Mouse (Mus musculus): ENCODE measurements at regions not wholly inside any gene's neighbourhood (a gene's known extent, or its start where the extent isn't known, plus 50 kb on each side); places are given as distances from the start of the nearest gene placed in this dataset.

DNA sequence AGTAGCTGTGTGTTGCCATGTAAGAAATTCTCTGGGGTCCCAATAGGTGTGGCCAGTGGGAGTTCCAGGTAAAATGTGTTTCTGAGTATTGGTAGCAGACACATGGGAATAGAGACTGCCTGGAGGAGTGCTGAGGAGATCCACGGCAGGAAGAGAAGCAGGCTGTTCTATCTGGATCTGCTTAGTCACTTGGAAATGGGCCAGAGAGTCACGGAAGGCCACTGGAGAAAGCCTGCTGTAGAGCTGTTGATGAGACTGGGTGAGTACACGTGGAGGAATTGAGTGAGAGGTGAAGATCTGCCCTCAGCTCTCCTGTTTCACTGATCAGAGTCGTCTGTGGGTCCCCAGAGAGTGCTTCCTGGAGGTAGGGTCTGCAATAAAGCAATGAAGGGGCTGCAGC, 120.2 kb downstream of the Tm4sf1 start:
- no peak for ATAC-seq (ENCODE audit: low FRiP score, low TSS enrichment)
- Histone ChIP-seq H3K27ac (replicated peaks) (no peak overlapping the region), H3K9me3 (ENCODE audit: control insufficient read depth, low read length) (no peaks in the 10 kb centered on the region), H3K4me1 (replicated peaks; ENCODE audit: control insufficient read depth, insufficient read depth) (no peaks in the 10 kb centered on the region), H3K4me2 (replicated peaks; ENCODE audit: low read depth) (no peak overlapping the region), H3K4me3 (ENCODE audit: low read depth, low read length) (no peak overlapping the region), H3K36me3 (ENCODE audit: control insufficient read depth, insufficient read depth, low read length) (no peaks in the 10 kb centered on the region), H3K9ac (ENCODE audit: low read length) (no peak overlapping the region), H3K27me3 (ENCODE audit: control insufficient read depth, insufficient read depth, low read length) (no peaks in the 10 kb centered on the region)
- TF ChIP-seq EP300 (optimal IDR thresholded peaks at IDR 0.05): no peak
- no peak for TF ChIP-seq CTCF (IDR thresholded peaks at IDR 0.05; ENCODE audit: low read depth)
- DNase-seq (ENCODE audit: low spot score): no peak
- WGBS: 38% methylated on average over 4 of the region's 4 CpGs

DNA sequence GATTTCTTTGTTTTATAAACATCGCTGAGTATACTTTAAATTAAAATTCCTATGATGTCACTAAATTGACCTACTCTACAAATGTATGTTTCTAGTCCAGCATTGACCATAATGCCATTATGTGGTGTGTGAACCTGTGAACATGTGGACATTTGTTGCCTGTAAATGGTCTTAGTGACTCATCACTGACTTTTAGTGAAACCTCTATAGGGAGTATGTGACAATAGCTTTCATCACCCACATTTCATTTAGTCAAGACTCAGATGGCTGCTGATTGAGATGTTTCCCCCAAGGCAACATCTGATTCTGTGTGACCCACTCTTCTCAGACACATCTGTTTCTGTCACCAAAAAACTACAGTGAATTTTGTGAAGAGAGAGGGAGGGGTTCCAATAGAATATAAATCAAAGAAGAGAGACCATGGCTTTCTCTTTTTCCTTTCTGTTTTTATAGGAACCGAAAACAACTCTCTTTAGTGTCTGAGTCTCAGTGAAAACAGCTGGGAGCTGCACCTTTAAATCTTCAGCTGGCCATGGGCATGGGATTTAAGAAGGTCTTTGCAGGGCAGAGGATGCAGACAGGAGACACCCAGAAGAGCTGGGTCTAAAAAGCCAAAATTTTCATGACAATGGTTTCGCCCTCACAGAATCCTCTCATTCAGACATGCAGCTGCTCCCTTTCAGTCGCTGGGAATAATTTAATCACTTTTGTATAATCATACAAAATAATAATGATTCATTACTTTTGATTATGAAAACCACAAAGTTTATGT, 148.4 kb downstream of the Tm4sf1 start:
- Histone ChIP-seq H3K4me1 (replicated peaks; ENCODE audit: control insufficient read depth, insufficient read depth) (no peaks in the 10 kb centered on the region), H3K4me3 (ENCODE audit: low read depth, low read length) (no peak overlapping the region), H3K4me2 (replicated peaks; ENCODE audit: low read depth) (no peak overlapping the region), H3K36me3 (ENCODE audit: control insufficient read depth, insufficient read depth, low read length) (no peaks in the 10 kb centered on the region), H3K27me3 (ENCODE audit: control insufficient read depth, insufficient read depth, low read length) (no peaks in the 10 kb centered on the region), H3K9ac (ENCODE audit: low read length) (no peak overlapping the region), H3K9me3 (ENCODE audit: control insufficient read depth, low read length) (no peaks in the 10 kb centered on the region), H3K27ac (replicated peaks) (no peak overlapping the region)
- DNase-seq (ENCODE audit: low spot score): no peak
- WGBS: 65% methylated on average over 4 of the region's 4 CpGs
- TF ChIP-seq CTCF (IDR thresholded peaks at IDR 0.05; ENCODE audit: low read depth) (no peak), EP300 (optimal IDR thresholded peaks at IDR 0.05) (no peak)
- ATAC-seq (ENCODE audit: low FRiP score, low TSS enrichment): no peak

DNA sequence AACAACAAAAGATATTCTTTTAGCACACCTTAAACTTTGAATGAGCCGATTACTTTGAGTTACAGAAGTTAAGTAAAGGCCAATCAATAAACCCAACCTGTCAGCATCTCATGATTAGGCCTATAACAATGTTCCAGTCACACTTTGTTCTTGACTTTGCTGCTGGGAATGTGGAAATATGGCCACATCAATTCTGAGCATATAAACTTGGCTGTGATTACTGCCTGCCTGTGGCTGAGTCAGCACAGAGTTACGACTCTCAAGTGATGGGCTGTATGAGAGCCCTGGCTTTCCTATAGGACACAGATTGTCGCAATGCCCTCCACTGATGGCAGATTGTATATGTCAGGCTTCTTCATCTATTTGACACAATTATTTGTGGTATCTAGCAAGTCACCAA, 152.6 kb downstream of the Tm4sf1 start:
- Histone ChIP-seq H3K27ac (replicated peaks) (no peak overlapping the region), H3K4me1 (replicated peaks; ENCODE audit: control insufficient read depth, insufficient read depth) (no peaks in the 10 kb centered on the region), H3K9ac (ENCODE audit: low read length) (no peak overlapping the region), H3K27me3 (ENCODE audit: control insufficient read depth, insufficient read depth, low read length) (no peaks in the 10 kb centered on the region), H3K4me3 (ENCODE audit: low read depth, low read length) (no peak overlapping the region), H3K36me3 (ENCODE audit: control insufficient read depth, insufficient read depth, low read length) (no peaks in the 10 kb centered on the region), H3K4me2 (replicated peaks; ENCODE audit: low read depth) (no peak overlapping the region), H3K9me3 (ENCODE audit: control insufficient read depth, low read length) (no peaks in the 10 kb centered on the region)
- ATAC-seq (ENCODE audit: low FRiP score, low TSS enrichment) (no peak), DNase-seq (ENCODE audit: low spot score) (no peak)
- TF ChIP-seq EP300 (optimal IDR thresholded peaks at IDR 0.05): no peak
- no peak for TF ChIP-seq CTCF (IDR thresholded peaks at IDR 0.05; ENCODE audit: low read depth)
- WGBS: 60% methylated on average over 3 of the region's 3 CpGs

DNA sequence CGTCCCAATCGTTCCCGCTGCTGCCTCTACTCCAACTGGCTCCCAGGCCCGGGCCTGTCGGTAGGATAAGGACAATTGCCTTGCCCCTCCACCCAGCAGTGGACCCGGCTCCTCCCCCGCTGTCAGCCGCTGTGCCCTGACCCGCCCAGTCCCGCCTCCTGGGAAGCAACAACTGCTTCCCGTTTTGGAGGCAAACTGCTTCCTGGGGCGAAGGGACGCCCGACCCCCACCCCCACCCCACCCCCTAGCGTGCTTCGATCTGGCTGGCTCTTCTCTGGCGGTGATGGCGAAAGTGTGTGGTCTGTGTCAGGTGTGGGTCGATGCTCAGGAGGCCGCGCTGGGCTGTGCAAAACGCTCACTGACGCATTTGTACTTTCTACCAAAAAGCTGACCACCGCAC, 164.9 kb downstream of the Tm4sf1 start:
- peak; percentile 77 for ATAC-seq (ENCODE audit: low FRiP score, low TSS enrichment)
- WGBS: 15% methylated on average over 24 of the region's 24 CpGs

DNA sequence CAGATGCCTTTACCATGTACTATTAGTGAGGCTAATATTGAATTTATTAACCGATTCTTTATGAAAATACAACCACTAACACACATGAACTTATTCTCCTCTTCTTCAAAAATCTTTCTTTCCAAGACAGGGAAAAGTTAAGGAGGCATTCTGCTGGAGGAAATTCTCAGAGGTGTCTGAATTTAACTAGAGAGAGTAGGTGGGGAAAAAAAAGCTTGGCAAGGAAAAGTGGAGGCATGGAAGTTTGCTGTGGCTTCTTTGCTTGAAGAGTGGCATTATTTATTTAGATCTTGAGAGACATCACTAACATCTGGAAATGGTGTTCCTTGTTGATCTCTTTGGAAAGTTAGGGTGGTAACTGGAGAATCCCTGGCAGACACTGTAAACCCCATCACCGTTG, 173.2 kb downstream of the Tm4sf1 start:
- no peak for TF ChIP-seq CTCF (IDR thresholded peaks at IDR 0.05; ENCODE audit: low read depth)
- TF ChIP-seq EP300 (optimal IDR thresholded peaks at IDR 0.05): no peak
- no peak overlapping the region for H3K9ac ChIP-seq (ENCODE audit: low read length)
- H3K4me1 ChIP-seq (replicated peaks; ENCODE audit: control insufficient read depth, insufficient read depth): no peaks in the 10 kb centered on the region
- H3K27ac ChIP-seq (replicated peaks): no peak overlapping the region
- H3K27me3 ChIP-seq (ENCODE audit: control insufficient read depth, insufficient read depth, low read length): no peaks in the 10 kb centered on the region
- no peak overlapping the region for H3K4me2 ChIP-seq (replicated peaks; ENCODE audit: low read depth)
- no peaks in the 10 kb centered on the region for H3K9me3 ChIP-seq (ENCODE audit: control insufficient read depth, low read length)
- no peak for ATAC-seq (ENCODE audit: low FRiP score, low TSS enrichment)
- 77% methylated on average over 2 of the region's 2 CpGs for WGBS
- no peak overlapping the region for H3K4me3 ChIP-seq (ENCODE audit: low read depth, low read length)
- DNase-seq (ENCODE audit: low spot score): no peak
- no peaks in the 10 kb centered on the region for H3K36me3 ChIP-seq (ENCODE audit: control insufficient read depth, insufficient read depth, low read length)

More for the DNA sequence above, 164.9 kb downstream of the Tm4sf1 start:
- Histone ChIP-seq H3K27ac (replicated peaks) (no peak overlapping the region), H3K9me3 (ENCODE audit: control insufficient read depth, low read length) (no peaks in the 10 kb centered on the region), H3K27me3 (ENCODE audit: control insufficient read depth, insufficient read depth, low read length) (no peaks in the 10 kb centered on the region), H3K4me1 (replicated peaks; ENCODE audit: control insufficient read depth, insufficient read depth) (no peaks in the 10 kb centered on the region), H3K4me2 (replicated peaks; ENCODE audit: low read depth) (peak overlapping the region; percentile 53), H3K9ac (ENCODE audit: low read length) (no peak overlapping the region; the same call in 1 of the 2 replicates), H3K4me3 (ENCODE audit: low read depth, low read length) (peak overlapping the region; percentile 27), H3K36me3 (ENCODE audit: control insufficient read depth, insufficient read depth, low read length) (no peaks in the 10 kb centered on the region)
- no peak for TF ChIP-seq CTCF (IDR thresholded peaks at IDR 0.05; ENCODE audit: low read depth)
- no peak for TF ChIP-seq EP300 (optimal IDR thresholded peaks at IDR 0.05)
- peak; percentile 44 for DNase-seq (ENCODE audit: low spot score)

DNA sequence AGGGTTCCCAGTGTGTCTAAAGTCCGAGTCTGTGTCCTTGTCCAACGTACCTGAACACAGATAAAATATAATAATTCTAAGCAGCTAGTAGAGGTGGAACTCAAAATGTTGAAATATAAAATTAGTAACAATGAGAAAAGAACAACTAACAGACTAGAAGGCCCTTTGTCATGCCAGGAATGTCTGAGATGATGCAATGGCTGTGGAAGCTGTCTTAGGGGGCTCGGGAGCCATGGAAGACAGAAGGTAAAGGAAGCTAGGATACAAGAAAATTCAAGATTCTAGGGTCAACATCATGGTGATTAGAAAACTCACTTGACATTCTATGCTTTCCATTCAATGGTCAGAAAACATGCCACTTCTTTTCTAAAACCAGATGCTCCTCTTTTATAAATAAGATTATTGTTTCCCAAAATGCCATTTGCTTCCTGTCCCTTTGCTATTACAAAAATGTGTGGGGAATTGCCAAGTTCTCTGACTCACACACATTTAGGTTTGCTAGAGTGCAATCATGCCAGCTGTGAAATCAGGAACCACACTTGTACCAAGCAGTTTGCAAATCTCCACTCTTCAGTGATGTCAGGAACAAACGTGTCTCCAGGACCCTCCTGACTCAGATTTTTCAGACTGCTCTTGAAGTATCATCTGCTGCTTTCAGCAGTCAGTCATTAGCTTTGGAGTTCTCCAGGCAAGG, 175.8 kb downstream of the Tm4sf1 start:
- Histone ChIP-seq H3K9me3 (ENCODE audit: control insufficient read depth, low read length) (no peaks in the 10 kb centered on the region), H3K27me3 (ENCODE audit: control insufficient read depth, insufficient read depth, low read length) (no peaks in the 10 kb centered on the region), H3K27ac (replicated peaks) (no peak overlapping the region), H3K36me3 (ENCODE audit: control insufficient read depth, insufficient read depth, low read length) (no peaks in the 10 kb centered on the region), H3K9ac (ENCODE audit: low read length) (no peak overlapping the region), H3K4me1 (replicated peaks; ENCODE audit: control insufficient read depth, insufficient read depth) (no peaks in the 10 kb centered on the region), H3K4me2 (replicated peaks; ENCODE audit: low read depth) (no peak overlapping the region), H3K4me3 (ENCODE audit: low read depth, low read length) (no peak overlapping the region)
- ATAC-seq (ENCODE audit: low FRiP score, low TSS enrichment) (no peak), DNase-seq (ENCODE audit: low spot score) (no peak)
- TF ChIP-seq CTCF (IDR thresholded peaks at IDR 0.05; ENCODE audit: low read depth) (no peak), EP300 (optimal IDR thresholded peaks at IDR 0.05) (no peak)
- WGBS: 65% methylated on average over 4 of the region's 4 CpGs
